Mouse (Mus musculus) liver, adult 2 months (tissue): ENCODE data around the gene Duxf3.

ENCODE experiments used
- CTCF ChIP-seq: fragments of 200-500 bp; IDR thresholded peaks from 2 replicates; pipeline ENCODE4 v1.5.1; 2011; ENCODE audit warnings: low read depth, low read length, control low read depth
- POLR2A ChIP-seq: fragments of 200-500 bp; IDR thresholded peaks from 2 replicates; pipeline ENCODE4 v1.6.1; 2011; ENCODE audit warnings: low read length, control low read depth; ENCODE audit not compliant: insufficient read depth; ENCODE audit errors: extremely low read depth

GRCm38 (mm10) chr10:58249535-58249934 lies 17.1 kb upstream of the Duxf3 start:
- TF ChIP-seq CTCF (no peak), POLR2A (no peak)
